Mouse (Mus musculus): ENCODE measurements around the gene Skp2.

- TF ChIP-seq CTCF (IDR thresholded peaks at IDR 0.05; ENCODE audit: low read depth) (no peak), EP300 (IDR thresholded peaks at IDR 0.05; ENCODE audit: low read depth) (no peak)
Observed at GRCm38 (mm10) chr15:9106303-9107074, 48.7 kb downstream of the Skp2 start.
